Mouse (Mus musculus): ENCODE data around the gene Ccdc69.
"Not testable (repeated sequence)": the region's sequence is repeated elsewhere in the genome, so short reads cannot be mapped to it uniquely, and the experiment has no call there.

The Ccdc69 gene

DNA sequence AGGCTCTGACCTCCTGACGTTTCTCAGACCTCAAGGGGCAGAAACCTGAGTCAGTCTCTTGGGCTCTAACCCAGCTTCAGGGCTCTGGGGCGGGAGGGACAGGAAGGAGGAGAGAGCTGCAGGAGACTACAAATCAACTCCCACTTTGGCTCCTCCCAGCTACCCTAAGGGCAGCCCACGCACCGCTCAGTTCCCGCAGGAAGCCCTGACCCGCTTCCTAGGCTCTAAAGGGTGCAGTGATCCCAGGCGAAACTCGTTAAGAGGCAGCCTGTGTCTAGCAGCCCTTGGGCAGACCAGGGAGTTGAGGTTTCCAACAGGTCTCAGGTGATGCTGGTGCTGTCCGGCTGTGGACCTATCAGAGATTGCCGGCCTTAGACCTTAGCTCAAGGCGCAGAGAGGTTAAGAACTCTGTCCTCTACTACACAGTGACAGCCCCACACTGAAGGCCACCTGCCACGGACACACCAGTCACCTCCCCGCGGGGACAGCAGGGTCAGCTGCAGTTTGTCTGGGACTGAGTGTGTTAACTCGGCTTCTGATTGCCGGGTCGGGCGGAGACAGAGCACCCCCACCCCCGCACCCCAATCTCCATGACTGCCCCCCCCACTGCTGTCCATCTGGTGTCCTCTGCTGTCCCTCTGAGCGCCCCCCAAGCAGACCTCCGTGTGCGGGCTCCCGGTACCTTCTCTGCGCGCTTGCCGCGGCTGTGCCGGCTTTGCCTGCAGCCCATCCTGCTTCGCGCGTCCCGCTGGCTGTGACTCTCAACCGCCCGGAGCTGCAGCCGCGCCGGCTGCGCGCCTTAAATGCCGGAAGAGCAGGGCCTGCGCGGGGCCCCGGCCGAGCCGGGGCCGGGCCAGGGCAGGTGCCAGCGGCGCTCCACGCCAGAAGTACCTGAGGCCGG, at the start of gene Ccdc69:
Ccdc69 (minus strand) TSS at position 801 of the 901 bp plus-strand sequence.
- DNase-seq, result peak; percentile 55 to 57

DNA sequence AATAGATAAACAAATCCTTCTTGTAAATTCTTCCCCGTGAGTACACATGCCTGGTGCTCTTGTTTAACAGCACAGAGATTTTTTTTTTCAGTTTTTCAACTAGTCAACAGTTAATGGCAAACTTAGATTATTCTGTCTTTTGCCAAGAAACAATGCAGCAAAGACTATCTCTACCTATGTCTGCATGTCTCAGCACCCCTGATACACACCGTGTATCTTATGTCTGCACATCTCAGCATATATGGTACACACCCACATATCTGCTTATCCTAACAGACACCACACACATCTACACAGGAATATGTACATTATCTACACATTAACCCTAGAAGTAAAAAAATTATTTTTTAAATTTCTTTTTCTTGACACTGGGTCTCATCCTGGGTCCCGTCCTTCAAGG, 48.7 kb upstream of the Ccdc69 start:
- no peak for DNase-seq

DNA sequence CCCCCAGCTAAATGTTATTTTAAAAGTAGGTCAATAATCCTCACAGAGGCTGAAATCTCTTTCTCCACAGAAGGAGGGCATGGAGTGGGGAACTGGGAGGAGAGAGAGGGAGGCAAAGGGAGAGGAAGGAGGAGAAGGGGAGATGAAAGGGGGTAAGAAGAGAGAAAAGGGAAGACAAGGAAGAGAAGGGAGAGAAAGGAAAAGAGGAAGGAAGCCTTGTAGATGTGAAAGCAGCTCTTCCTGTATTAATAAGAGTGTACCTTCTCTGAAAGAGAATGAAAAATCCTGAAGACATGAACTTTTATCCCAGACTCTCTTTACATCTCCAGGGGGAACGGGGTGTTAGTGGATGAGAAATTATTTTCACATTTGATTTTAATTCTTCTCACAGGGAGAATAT, 43.5 kb upstream of the Ccdc69 start:
- DNase-seq, result no peak

DNA sequence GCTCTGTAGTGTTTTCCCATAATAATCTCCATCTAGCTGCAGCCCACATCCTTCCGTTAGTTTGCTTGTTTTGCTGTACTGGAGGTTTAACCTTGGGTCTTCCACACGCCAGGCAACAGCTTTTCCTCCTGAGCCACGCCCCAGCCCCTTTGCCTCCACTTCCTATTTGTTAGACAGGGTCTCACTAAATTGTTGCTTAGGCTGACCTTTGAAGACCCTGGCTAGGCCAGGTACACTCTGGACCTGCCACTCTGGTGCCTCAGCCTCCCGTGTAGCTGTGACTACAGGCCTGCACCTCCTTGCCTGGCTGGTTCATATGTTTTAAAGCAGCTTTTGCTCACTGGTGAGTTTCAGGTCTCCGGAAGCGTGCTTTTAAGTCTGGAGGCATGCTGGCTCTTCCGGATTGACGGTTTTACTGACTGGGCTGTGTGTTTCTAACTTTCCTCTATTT, 42.9 kb upstream of the Ccdc69 start:
- DNase-seq, result no peak

DNA sequence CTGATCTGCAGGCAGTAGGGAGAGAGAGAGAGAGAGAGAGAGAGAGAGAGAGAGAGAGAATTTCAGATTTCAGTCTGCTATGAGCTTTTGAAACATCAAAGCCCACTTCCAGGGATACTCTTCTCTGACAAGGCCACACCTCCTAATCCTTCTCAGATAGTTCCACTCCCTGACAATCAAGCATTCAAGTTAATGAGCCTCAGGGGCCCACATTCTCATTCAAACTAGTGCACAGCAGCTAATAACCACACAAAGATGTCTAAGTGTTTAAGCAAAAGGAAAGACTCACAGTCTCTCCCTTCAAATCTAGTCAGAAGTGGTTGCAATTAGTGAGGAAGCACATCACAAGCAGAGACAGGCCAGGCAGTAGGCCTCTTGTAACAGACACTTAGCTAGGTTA, 42.3 kb upstream of the Ccdc69 start:
- DNase-seq, result no peak

DNA sequence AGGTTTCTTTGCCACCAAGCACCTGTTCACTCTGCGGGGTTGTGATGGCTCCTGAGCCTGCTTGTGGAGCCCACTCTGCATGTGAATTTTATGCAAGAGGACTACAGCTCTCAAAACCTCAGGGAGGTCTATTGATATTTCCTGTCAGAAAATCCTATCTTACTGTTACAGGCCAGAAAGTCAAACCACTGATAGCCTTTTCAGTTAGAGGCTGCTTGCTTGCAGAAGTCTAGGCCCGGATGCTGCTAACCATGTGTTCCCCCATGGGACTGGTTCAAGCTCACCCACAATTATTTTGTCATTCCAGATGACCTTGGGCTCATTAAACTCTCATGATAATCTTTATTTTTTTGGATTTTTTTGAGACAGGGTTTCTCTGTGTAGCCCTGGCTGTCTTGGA, 39.1 kb upstream of the Ccdc69 start:
- no peak for DNase-seq

DNA sequence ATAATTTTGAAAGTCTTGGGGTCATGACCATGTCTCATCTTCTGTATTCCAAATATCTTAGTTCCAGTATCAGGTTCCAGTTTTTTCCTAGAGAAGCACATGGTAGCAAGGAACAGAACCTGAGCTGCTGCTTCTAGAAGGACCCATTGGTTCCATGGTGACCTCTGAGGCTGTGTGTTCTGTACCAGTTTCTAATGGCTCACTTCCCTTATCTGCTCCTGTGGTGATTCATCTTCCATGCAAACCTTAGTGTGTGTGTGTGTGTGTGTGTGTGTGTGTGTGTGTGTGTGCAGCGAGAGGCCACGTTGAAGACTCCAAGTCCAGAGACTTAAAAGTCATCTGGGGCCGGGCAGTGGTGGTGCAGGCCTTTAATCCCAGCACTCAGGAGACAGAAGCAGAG, 38.1 kb upstream of the Ccdc69 start:
- DNase-seq, result no peak

DNA sequence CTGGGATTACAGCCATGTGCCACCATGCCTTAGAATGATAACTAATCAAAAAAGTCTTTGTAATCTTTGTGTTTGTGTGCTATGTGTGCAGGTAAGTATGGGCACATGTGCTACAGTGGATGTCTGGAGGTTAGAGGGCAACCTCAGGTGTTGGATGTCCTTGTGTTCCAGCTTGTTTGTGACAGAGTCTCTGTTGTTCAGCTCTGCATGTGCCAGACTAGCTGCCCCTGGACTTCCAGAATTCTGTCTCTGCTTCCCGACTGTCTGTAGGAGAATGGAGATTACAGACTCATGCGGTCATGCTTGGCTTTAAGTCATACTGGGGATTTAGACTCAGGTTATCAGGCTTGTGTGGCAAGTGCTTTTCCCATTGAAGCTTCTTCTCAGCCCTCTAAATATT, 36.4 kb upstream of the Ccdc69 start:
- DNase-seq, result no peak

DNA sequence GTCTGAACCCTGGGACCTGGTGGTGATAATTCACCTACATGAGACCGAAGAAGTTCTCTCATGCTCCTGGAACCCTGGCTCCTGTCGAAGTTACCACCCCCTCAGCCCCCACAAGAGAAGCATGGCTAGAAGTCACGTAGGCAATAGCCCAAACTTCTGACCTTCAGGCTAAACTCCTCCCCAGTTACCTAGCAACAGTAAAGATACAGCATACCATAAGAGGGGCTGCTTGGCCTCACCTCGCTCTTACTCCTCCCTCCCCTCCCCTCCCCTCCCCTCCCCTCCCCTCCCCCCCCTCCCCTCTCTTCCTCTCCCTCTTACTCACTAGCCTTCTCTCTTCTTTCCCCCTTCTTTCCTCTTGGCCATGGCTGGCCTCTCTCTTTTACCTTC, 35.9 kb upstream of the Ccdc69 start:
- not testable (repeated sequence) for DNase-seq

DNA sequence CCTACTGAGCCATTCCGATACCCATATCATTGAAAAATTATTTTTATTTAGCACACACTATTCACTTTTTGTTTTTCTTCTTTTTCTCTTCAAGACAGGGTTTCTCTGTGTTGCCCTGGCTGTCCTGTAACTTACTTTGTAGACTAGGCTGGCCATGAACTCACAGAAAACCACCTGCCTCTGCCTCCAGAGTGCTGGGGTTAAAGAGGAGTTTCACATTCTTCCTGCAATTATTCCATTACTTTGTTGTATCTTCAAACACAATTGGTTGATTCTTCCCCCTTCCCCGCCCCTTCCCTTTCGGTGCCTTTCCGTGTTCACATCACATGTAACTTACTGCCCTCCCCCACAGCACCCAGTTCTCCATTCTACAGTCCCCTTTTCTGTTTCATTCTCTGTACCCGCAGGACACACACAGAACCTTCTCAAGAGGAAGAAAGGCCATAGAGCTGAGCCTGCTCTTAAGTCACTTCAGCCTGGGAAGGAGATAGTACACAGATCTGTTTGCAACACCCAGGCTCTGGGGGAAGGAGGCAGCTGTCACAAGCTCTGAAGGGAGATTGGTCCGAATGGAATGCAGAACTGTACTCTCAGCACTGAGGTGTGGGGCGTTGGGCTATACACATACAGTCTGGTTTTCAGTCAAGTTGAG, 35.4 kb upstream of the Ccdc69 start:
- DNase-seq, result no peak

DNA sequence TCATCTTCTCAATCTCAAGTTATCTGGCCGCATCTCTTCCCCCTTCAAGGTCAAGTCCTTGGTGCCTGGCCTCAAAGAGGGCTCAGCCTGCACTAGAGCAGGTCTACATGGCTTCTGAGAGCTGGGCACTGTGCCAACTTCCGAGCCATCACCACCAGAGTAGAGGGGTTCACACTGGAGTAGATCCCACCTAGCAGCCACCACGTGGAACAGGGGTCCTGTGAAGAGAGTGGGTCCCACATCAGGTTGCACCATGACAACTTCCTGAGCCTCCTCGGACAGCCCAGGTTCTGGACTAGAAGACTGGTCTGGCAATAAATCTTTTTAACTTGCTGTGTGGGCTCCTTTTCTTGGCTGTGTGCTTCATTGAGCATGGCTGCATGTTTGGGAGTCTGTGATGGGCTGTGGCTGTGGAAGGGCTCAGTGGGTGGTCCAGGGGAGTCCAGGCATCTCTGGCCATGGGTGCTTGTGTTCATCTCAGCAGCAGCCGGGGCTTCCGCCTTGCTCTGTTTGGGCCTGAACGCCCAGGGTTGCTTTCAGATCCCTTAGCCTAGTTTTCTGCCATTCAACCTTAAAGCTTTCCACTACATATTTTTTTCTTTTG, 32.7 kb upstream of the Ccdc69 start:
- DNase-seq, result peak; percentile 20 to 21

DNA sequence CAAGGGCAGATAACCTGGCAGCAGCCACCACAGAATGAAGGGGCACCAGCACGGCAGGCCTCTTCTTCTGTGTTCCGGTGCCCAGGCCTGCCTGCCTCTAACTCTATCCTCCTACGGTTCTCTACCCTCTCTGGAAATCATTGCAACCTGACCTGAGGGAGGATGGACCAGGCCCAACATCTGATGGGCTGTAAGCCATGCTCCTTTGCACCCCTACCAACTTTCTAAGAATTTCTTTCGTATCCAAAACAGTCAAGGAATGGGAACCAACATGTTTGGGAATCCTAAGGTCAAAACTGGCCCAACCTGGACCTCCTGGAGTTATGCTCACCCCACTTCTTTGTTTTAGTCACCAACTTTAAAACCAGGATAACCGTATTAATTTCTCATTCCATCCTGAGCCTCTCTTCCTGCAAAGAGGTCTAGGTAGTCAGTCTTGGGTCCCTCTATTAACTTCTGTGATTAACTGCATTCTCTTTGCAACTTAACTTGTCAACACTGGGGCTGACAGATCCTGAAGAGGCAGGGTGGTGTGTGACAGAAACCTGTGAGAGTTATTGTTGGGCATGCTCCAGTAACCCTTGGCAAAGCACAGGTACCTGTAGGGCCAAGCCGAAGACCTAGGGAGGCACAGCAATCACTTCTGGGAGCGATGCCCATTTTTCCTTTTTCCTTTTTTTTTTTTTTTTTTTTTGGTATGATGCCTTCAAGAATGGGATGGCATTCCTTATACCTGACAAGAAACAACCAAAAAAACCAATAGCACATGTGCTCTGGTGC, 31.8 kb upstream of the Ccdc69 start:
- peak in 1 of 2 experiments; percentile 26 for DNase-seq

DNA sequence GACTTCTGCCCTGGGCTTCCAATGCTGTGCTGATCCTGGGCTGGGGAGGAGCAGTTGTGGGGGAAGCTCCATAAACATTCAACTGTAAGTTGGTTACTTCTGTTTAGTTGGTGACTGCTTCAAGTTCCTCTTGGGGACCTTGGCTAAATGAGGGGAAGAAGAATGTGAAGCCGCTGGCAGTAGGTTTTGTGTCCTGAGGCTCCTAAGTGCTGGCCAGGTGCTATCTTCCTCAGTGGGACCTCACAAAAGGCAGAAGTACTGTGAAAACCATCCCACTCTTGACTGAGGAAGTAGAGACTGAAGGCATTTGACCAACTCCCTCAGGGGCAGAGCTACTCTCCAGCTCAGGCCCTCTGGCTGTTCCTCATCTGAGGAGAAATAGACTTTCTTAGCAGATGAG, 28.7 kb upstream of the Ccdc69 start:
- DNase-seq, result no peak

DNA sequence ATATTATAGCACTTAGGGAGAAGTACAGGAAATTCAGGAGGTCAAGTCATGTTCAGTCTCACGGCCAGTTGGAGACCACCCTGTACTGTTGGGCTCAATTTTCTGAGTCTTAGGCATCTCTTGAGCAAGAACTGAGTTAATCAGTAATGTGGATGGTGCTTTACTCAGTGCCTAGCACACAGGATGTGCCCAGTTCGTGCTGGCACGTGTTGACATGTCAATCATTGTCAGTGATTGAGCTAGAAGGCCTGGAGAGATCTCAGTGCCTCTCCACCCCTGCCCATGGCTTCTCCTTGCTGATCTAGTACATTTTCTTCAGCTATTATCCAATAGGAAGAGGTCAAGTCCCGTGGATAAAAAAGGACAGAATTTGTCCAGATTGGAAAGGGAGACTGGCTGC, 27.5 kb upstream of the Ccdc69 start:
- DNase-seq, result no peak

DNA sequence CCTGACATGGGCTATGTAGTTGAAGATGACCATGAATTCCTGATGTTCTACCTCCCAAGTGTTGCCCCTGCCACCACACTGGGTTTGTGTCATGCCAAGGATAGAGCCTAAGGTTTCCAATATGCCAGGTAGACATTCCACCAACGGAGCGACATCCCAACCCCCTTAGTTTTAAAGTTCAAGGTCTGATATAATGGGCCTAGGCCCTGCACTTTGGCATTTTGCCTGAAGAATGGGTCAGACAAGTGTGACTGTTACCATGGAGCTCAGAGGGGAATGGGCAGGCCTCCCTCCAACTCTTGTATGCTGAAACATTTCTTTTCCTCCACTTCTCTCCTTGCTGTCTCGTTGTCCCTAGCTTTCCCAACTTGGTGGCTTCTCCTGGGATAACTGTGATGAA, 25.3 kb upstream of the Ccdc69 start:
- no peak for DNase-seq

DNA sequence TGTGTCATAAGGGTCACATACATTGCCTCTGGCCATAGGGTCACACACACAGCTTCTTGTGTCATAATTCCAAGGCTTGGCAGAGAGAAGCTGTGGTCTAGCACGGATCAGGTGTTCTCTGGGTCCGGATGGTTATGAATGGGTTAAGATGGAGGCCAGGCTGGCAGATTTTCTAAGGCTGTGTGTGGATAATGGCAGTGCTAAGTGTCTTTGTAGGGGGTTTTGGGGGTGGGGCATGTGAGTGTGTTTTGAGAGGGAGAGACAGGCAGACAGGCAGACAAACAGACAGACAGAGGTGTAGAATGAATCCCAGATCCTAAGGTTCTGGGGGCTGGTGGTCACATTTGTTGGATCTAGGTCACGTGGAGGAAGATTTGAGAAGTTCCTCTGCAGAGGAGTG, 24.1 kb upstream of the Ccdc69 start:
- DNase-seq, result no peak

DNA sequence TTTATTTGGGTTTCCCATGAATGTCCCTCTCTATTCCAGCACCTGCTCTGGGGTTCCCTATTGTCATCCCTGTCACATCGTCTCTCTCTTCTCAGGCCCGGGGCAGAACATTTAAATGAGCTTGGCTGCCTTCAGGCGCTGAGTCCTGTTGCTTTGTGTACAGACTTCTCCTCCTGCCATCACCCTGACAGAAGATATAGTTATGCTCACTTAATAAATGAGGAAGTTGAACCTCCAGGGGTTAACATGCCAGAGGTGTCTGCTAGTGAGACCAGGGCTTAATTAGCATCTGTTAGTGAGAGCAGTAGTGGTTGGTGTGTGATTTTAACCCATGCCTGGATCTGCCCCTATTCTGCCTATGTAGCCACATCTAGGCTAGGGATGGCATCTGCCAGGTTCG, 21.9 kb upstream of the Ccdc69 start:
- no peak for DNase-seq

DNA sequence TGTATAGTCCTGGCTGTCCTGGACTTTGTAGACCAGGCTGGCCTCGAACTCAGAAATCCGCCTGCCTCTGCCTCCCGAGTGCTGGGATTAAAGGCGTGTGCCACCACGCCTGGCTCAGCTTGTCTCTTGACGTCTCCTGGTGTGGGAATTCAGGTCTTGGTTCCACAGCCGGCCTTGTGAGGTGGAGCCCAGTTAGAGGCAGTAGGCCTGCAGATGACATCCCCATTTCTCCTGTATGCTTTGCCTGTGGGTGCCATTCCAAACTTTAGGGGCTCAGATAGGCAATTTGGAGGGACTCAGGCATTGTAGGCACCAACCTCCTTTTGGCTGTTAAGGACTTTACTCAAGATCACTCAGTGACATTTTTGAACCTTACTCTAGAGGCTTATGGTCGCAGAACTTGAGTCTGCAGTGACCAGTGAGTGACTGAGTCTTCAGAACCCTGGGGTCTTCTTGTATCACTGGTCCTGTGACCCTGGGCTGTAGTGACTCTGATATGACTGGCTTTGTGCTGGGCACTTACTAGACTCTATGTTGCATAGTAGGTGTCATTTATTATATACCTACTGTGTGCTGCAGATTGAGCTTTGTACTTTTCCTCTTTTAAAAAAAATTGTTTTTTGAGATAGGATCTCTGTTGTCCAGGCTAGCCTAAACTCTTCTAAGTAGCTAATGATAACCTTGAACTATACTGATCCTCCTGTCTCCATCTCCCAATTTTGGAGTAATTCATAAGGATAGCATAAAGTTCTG, 21.3 kb upstream of the Ccdc69 start:
- DNase-seq, result no peak

DNA sequence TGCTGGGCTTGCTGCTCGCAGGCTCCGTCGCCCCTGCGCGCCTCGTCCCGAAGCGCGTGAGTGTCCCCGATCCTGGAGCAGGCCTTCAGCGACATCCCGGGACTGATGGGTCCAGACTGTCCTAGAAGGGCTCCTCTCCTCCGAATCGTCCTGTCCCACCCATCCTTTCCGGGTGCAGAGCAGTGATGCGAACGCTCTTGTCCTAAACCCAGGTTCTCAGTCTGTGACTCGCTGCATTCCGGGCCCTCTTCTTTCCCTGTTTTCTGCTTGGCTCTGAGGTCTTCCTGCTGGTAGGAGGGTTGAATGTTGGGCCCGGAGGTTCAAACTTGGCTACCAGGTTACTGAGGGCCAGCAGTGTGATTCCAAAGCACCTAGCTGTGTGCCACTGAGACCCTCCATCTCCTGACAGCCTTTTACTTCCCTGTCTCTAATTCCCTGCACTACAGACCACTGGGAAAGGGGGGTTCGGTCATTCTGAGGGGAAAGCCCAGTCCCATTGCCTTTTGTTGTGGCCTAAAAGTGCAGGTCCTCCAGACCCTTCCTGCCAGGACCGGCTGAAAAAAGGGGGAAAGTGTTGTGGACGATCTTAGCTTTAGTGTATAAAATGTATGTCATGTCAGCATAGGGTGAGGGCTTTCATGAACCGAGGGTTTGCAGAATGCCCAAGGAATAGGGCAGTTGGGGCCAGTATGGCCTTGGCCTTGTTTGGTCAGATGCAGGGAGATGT, 20.4 kb upstream of the Ccdc69 start:
- DNase-seq, result no peak

DNA sequence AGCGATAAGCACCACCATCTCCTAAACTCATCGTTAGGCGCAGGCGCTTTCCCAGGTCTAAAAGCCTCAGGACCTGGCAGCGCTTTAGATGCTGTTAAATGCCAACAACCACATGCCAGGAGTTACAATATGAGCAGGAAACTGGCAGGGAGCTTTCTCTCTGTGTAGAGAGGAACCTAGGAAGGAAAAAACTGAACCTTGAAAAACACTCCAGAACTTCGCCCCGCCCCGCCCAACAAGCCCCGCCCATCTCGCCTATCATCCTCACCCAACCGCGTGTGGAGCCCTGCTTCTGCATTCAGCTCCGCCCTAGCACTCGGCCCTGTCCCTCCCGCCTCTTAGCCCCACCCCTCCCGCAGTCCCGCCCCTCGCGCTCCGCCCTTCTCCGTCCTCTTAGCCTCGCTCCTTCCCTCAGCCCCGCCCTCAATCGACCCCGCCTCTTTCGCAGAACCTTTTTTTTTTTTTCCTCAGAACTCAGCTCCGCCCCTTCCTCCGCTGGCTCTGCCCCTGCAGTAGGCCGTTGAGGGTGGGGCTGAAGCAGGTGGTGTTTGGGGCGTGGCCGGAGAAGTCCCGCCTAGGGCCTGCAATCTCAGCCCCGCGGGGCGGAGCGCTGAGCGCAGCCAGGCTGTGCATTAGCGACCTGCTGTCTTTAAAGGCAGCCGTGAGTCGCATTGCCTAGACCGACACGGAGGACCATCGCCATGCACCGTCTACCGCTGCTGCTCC, 19.7 kb upstream of the Ccdc69 start, which contains the start of gene Gm2a:
Gm2a (plus strand) TSS at position 653 of the 726 bp plus-strand sequence.
- peak; percentile 89 to 94 for DNase-seq
